In genomic region chr17:30467566-30468213, GRCm38 (mm10) we compare ENCODE assay signal across 9 mouse cellular contexts.
DNase-seq lines count a peak whose midpoint lies in the region; ATAC-seq and TF ChIP-seq lines count a peak whose summit lies in the region.
"Had no signal": no experiment of that assay in that cellular context is flagged by ENCODE, and none has a peak within 500 bp of the region (broad histone marks: within the 10 kb centered on the region; RNA-seq: fewer than 3 reads in every experiment).

No protein-coding gene starts in this region.

- no peak for TF ChIP-seq POLR2A in myocyte (IDR thresholded peaks at IDR 0.05; ENCODE audit: insufficient read length, low read depth)

- H3K27ac ChIP-seq in heart, embryonic 12.5 days (ENCODE audit: poor library complexity, severe bottlenecking): peak overlapping the region; percentile 57
- peak overlapping the region; percentile 52; the same call in 1 of the 2 replicates for H3K27ac ChIP-seq in forebrain, embryonic 10.5 days
- H3K27ac ChIP-seq: limb, embryonic 12.5 days had no signal

- H3K27me3 ChIP-seq in heart, embryonic 12.5 days (replicated peaks): no peaks in the 10 kb centered on the region
- no peaks in the 10 kb centered on the region for H3K27me3 ChIP-seq in forebrain, embryonic 10.5 days (ENCODE audit: poor library complexity, severe bottlenecking)
- H3K27me3 ChIP-seq in myocyte (ENCODE audit: control insufficient read depth, insufficient read depth, insufficient read length): no peaks in the 10 kb centered on the region
- H3K27me3 ChIP-seq: limb, embryonic 12.5 days had no signal

- H3K4me1 ChIP-seq in heart, embryonic 12.5 days (replicated peaks): peaks cover 69% of the 10 kb centered on the region
- peaks cover 68% of the 10 kb centered on the region for H3K4me1 ChIP-seq in forebrain, embryonic 10.5 days

- no peaks in the 10 kb centered on the region for H3K9me3 ChIP-seq in heart, embryonic 12.5 days (replicated peaks)
- H3K9me3 ChIP-seq in forebrain, embryonic 10.5 days: no peaks in the 10 kb centered on the region
- H3K9me3 ChIP-seq: limb, embryonic 12.5 days had no signal

- no peak overlapping the region for H3K4me3 ChIP-seq in heart, embryonic 12.5 days
- no peak overlapping the region for H3K4me3 ChIP-seq in forebrain, embryonic 10.5 days
- H3K4me3 ChIP-seq in myocyte: no peak overlapping the region
- H3K4me3 ChIP-seq: limb, embryonic 12.5 days had no signal

- no peaks in the 10 kb centered on the region for H3K79me2 ChIP-seq in myocyte (ENCODE audit: control insufficient read depth, insufficient read depth)

- no peak overlapping the region for H3K9ac ChIP-seq in heart, embryonic 12.5 days
- H3K9ac ChIP-seq: limb, embryonic 12.5 days had no signal

- peak overlapping the region; percentile 40 for H3K4me2 ChIP-seq in heart, embryonic 12.5 days
- peak overlapping the region; percentile 54 for H3K4me2 ChIP-seq in myocyte (ENCODE audit: low read depth)
- H3K4me2 ChIP-seq: limb, embryonic 12.5 days had no signal

- no peak overlapping the region for H3ac ChIP-seq in myocyte (ENCODE audit: control insufficient read depth, insufficient read length)

- no peak for DNase-seq in heart, adult 18-20 months
- no peak for DNase-seq in forebrain, embryonic 10.5 days (ENCODE audit: extremely low spot score, low spot score)
- peak; percentile 59 to 67 for DNase-seq in layer of hippocampus, postnatal 10 days (ENCODE audit: low spot score in 2 of 2)
- DNase-seq in liver: no peak
- no peak for DNase-seq in cerebellum, adult 11 months

- 38% methylated on average over 14 of the region's 14 CpGs for WGBS in heart, embryonic 12.5 days
- 60% methylated on average over 14 of the region's 14 CpGs for WGBS in forebrain, embryonic 10.5 days

- no peaks in the 10 kb centered on the region for H3K36me3 ChIP-seq in heart, embryonic 12.5 days
- no peaks in the 10 kb centered on the region for H3K36me3 ChIP-seq in forebrain, embryonic 10.5 days (replicated peaks)
- no peaks in the 10 kb centered on the region for H3K36me3 ChIP-seq in myocyte (ENCODE audit: control insufficient read depth, insufficient read depth)
- H3K36me3 ChIP-seq: limb, embryonic 12.5 days had no signal

- no peak for ATAC-seq in heart, embryonic 12.5 days (ENCODE audit: insufficient number of reproducible peaks, low FRiP score)
- ATAC-seq in erythroid progenitor cell, adult 5-6 weeks (replicated peaks; ENCODE audit: low FRiP score, poor library complexity, severe bottlenecking): no peak

TF ChIP-seq in myocyte, 11 proteins besides CTCF, POLR2A, EP300 and RAD21:
- TF ChIP-seq MYOD1 (IDR thresholded peaks at IDR 0.05; ENCODE audit: control insufficient read depth in 1 of 3, insufficient read length in 2 of 3, low read depth in 2 of 3): peak; percentile 36 to 79 (median 78)
- TF ChIP-seq CEBPB (IDR thresholded peaks at IDR 0.05; ENCODE audit: insufficient read depth, poor library complexity, severe bottlenecking): peak; percentile 58; the same call in 1 of the 2 replicates
- no peak for TF ChIP-seq REST (IDR thresholded peaks at IDR 0.05; ENCODE audit: insufficient read depth, insufficient read length)
- no peak for TF ChIP-seq TCF3 (IDR thresholded peaks at IDR 0.05; ENCODE audit: insufficient read length, low read depth)
- no peak for TF ChIP-seq USF1 (IDR thresholded peaks at IDR 0.05; ENCODE audit: low read depth)
- no peak for TF ChIP-seq MAX (IDR thresholded peaks at IDR 0.05; ENCODE audit: low read depth)
- TF ChIP-seq SRF (IDR thresholded peaks at IDR 0.05; ENCODE audit: control insufficient read depth, insufficient read length, low read depth): no peak
- no peak for TF ChIP-seq E2F4 (IDR thresholded peaks at IDR 0.05; ENCODE audit: insufficient read depth)
- TF ChIP-seq MYOG (IDR thresholded peaks at IDR 0.05; ENCODE audit: control insufficient read depth in 1 of 3, insufficient read depth in 1 of 3, insufficient read length in 2 of 3, low read depth in 2 of 3): peak in 2 of 3 experiments; percentile 35 to 40
TF ChIP-seq in myocyte: peak in this region for 3.

Comparison
In these comparisons a context has a peak if more than half of its experiments do, and no peak if none do; other contexts are left out.
1. DNase-seq: peak in layer of hippocampus, postnatal 10 days (2 of 2); none in heart, adult 18-20 months (0 of 2), forebrain, embryonic 10.5 days (single experiment), liver (single experiment) and cerebellum, adult 11 months (single experiment).